Mouse (Mus musculus): ENCODE measurements around the gene Asah2.
A peak's percentile ranks its signal among the peaks of the same experiment; 100 is the strongest.

GRCm38 (mm10) chr19:31971998-31972397, 136.0 kb downstream of the Asah2 start:
- TF ChIP-seq CTCF (IDR thresholded peaks at IDR 0.05; ENCODE audit: low read depth) = peak; percentile 99
- TF ChIP-seq EP300 (IDR thresholded peaks at IDR 0.05; ENCODE audit: low read depth) = no peak

Measured in heart, postnatal 0 days (tissue).